Mouse (Mus musculus): ENCODE data around the gene Atp5c1.

DNA sequence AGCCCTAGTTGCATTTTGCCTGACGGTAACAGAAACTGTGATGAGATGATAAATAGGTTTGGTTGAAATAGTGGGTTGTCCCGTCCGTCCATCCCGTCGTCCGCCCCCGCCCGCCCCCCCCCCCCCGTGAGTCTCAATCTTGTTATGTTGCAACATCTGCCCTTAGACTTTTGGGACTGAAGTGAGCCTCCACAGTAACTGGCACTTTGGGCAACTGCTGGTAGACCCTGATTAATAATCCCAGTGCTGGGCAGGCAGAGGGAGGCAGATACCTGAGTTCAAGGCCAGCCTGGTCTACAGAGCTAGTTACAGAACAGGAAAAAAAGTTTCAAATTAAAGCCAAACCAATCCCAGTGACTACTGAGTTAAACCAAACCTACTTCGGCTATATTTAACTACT lies 30.9 kb downstream of the Atp5c1 start:
- TF ChIP-seq CTCF (IDR thresholded peaks at IDR 0.05; ENCODE audit: borderline replicate concordance, extremely low read depth, insufficient read depth, insufficient read length): no peak
- TF ChIP-seq POLR2A (IDR thresholded peaks at IDR 0.05; ENCODE audit: borderline replicate concordance, extremely low read depth, insufficient read depth, insufficient read length, poor library complexity, severe bottlenecking): no peak
